Mouse (Mus musculus) forebrain, embryonic 13.5 days (tissue): ENCODE measurements around the gene Exoc4. TPM values are rescaled to one million over a fixed set of nuclear protein-coding genes. Genes with fewer than 3 reads are reported as not detected.

Source experiments
- ATAC-seq: fragments of 200-750 bp; cut with Nextera tagmentation; 2 replicates; pipeline ENCODE4 v1.8.0; 2017
- H3K27ac ChIP-seq: fragments of 300-500 bp; sonication (generic); 2 replicates; pipeline ENCODE4 v1.5.1; 2015; ENCODE audit warnings: inconsistent platforms, mild to moderate bottlenecking, moderate library complexity
- H3K27me3 ChIP-seq: fragments of 300-500 bp; sonication (generic); 2 replicates; pipeline ENCODE4 v1.6.1; 2015; ENCODE audit warnings: mild to moderate bottlenecking, inconsistent platforms
- H3K36me3 ChIP-seq: fragments of 300-500 bp; sonication (generic); 2 replicates; pipeline ENCODE4 v1.6.1; 2015; ENCODE audit warnings: mild to moderate bottlenecking, inconsistent platforms; ENCODE audit not compliant: poor library complexity, severe bottlenecking
- H3K4me1 ChIP-seq: fragments of 300-500 bp; sonication (generic); 2 replicates; pipeline ENCODE4 v1.6.1; 2015; ENCODE audit warnings: inconsistent platforms
- H3K4me2 ChIP-seq: fragments of 300-500 bp; sonication (generic); 2 replicates; pipeline ENCODE4 v1.6.1; 2015; ENCODE audit warnings: inconsistent platforms, mild to moderate bottlenecking, moderate library complexity
- H3K4me3 ChIP-seq: fragments of 300-500 bp; sonication (generic); 2 replicates; pipeline ENCODE4 v1.5.1; 2015; ENCODE audit warnings: mild to moderate bottlenecking, inconsistent platforms
- H3K9ac ChIP-seq: fragments of 300-500 bp; sonication (generic); 2 replicates; pipeline ENCODE4 v1.6.1; 2015; ENCODE audit warnings: mild to moderate bottlenecking, inconsistent platforms
- H3K9me3 ChIP-seq: fragments of 300-500 bp; sonication (generic); replicated peaks from 2 replicates; pipeline ENCODE4 v1.6.1; 2016; ENCODE audit warnings: inconsistent platforms
- WGBS: fragments of 180-500 bp; shearing (Covaris S2); methylation state at CpG from one replicate; pipeline ENCODE4 v1.1.7; 2015; 5-methylcytosine and 5-hydroxymethylcytosine counted together
- polyA plus RNA-seq: library from polyadenylated mRNA; unstranded; fragments of >200 nt; fragmentation: Nextera tagmentation; extraction: Ambion mirVana; gene quantifications from 2 replicates; pipeline ENCODE4 v1.2.1, GENCODE M21; 2015

Exoc4 gene
- polyA plus RNA-seq, 1 experiment from 2014 or later = 56.6 TPM

GRCm38 (mm10) chr6:33323386-33323785 is 74.5 kb downstream of the Exoc4 start:
- H3K36me3 ChIP-seq = no peaks in the 10 kb centered on the region
- H3K9me3 ChIP-seq = no peaks in the 10 kb centered on the region
- WGBS = 86% methylated on average over 4 of the region's 4 CpGs
- no peak overlapping the region for H3K4me2 ChIP-seq
- no peak overlapping the region for H3K9ac ChIP-seq
- no peaks in the 10 kb centered on the region for H3K4me1 ChIP-seq
- no peak for ATAC-seq
- no peaks in the 10 kb centered on the region for H3K27me3 ChIP-seq
- no peak overlapping the region for H3K4me3 ChIP-seq
- H3K27ac ChIP-seq = no peak overlapping the region

DNA sequence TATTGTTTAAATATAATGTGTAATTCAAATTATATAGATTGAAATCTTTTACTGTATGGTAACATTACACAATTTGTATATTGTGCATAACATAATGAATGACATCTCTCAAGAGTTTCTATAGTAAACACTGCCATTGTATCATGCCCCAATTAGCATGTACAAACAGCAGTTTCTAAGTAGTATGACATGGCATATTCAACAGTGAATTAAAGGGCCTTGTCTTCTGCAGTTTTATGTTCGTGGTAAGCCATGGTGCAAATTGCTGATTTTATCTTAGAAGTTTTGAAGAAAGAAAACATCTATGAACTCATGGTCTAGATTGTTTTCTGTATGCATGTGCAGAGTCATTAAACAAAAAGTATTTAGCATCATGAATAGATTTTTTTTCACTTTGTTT is 79.4 kb downstream of the Exoc4 start:
- H3K27me3 ChIP-seq = no peaks in the 10 kb centered on the region
- H3K4me3 ChIP-seq = no peak overlapping the region
- WGBS = 43% methylated on average over 1 of the region's 1 CpGs
- no peaks in the 10 kb centered on the region for H3K4me1 ChIP-seq
- no peak overlapping the region for H3K4me2 ChIP-seq
- ATAC-seq = no peak
- no peaks in the 10 kb centered on the region for H3K9me3 ChIP-seq
- peaks cover 3% of the 10 kb centered on the region; the same call in 1 of the 2 replicates for H3K36me3 ChIP-seq
- H3K9ac ChIP-seq = no peak overlapping the region
- H3K27ac ChIP-seq = no peak overlapping the region

- H3K9ac ChIP-seq = no peak overlapping the region
- no peaks in the 10 kb centered on the region for H3K4me1 ChIP-seq
- no peaks in the 10 kb centered on the region for H3K27me3 ChIP-seq
- no peaks in the 10 kb centered on the region for H3K36me3 ChIP-seq
- ATAC-seq = no peak
- no peak overlapping the region for H3K4me2 ChIP-seq
- 31% methylated on average over 1 of the region's 1 CpGs for WGBS
- H3K27ac ChIP-seq = no peak overlapping the region
- no peak overlapping the region for H3K4me3 ChIP-seq
- H3K9me3 ChIP-seq = no peaks in the 10 kb centered on the region
Observed at GRCm38 (mm10) chr6:33347088-33347775, 98.3 kb downstream of the Exoc4 start.

- H3K27me3 ChIP-seq = no peaks in the 10 kb centered on the region
- no peak overlapping the region for H3K4me3 ChIP-seq
- H3K9ac ChIP-seq = no peak overlapping the region
- 0 out of 2 replicates have a peak, but pooled peaks cover 4% of the 10 kb centered on the region for H3K9me3 ChIP-seq
- 0 out of 2 replicates have a peak, but pooled peaks cover 5% of the 10 kb centered on the region for H3K36me3 ChIP-seq
- no peaks in the 10 kb centered on the region for H3K4me1 ChIP-seq
- WGBS = 83% methylated on average over 6 of the region's 6 CpGs
- H3K27ac ChIP-seq = no peak overlapping the region
- H3K4me2 ChIP-seq = no peak overlapping the region
- no peak for ATAC-seq
Observed at GRCm38 (mm10) chr6:33361613-33362012, 112.7 kb downstream of the Exoc4 start.

DNA sequence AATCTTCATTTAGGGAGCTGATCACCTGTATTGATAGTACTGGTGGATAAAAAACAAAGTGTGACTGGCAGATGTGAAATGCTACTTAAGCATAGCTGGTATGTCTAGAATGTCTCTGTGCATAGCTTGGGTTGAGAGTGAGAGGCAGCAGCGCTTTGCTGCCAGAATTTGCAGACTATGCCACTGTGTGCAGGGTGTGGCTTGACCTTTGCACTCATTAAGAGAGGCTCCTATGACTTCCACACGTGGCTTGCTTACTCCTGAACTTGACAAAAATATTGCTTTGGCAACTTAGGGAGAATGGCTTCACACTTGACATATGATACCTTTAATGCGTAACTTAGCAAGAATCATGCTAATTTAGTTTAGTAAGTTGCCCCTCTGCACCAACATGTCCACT is 131.6 kb downstream of the Exoc4 start:
- Histone ChIP-seq H3K9ac (no peak overlapping the region), H3K36me3 (no peaks in the 10 kb centered on the region), H3K27ac (no peak overlapping the region), H3K27me3 (no peaks in the 10 kb centered on the region), H3K4me3 (no peak overlapping the region), H3K9me3 (no peaks in the 10 kb centered on the region), H3K4me1 (peaks cover 6% of the 10 kb centered on the region; the same call in 1 of the 2 replicates), H3K4me2 (no peak overlapping the region)
- no peak for ATAC-seq
- 75% methylated on average over 3 of the region's 3 CpGs for WGBS

GRCm38 (mm10) chr6:33382176-33382575 is 133.3 kb downstream of the Exoc4 start:
- no peaks in the 10 kb centered on the region for H3K27me3 ChIP-seq
- H3K4me1 ChIP-seq = peaks cover 6% of the 10 kb centered on the region; the same call in 1 of the 2 replicates
- H3K9ac ChIP-seq = no peak overlapping the region
- no peak overlapping the region for H3K27ac ChIP-seq
- WGBS = 18% methylated on average over 3 of the region's 3 CpGs
- no peaks in the 10 kb centered on the region for H3K9me3 ChIP-seq
- no peak for ATAC-seq
- H3K36me3 ChIP-seq = no peaks in the 10 kb centered on the region
- H3K4me3 ChIP-seq = no peak overlapping the region
- H3K4me2 ChIP-seq = no peak overlapping the region

DNA sequence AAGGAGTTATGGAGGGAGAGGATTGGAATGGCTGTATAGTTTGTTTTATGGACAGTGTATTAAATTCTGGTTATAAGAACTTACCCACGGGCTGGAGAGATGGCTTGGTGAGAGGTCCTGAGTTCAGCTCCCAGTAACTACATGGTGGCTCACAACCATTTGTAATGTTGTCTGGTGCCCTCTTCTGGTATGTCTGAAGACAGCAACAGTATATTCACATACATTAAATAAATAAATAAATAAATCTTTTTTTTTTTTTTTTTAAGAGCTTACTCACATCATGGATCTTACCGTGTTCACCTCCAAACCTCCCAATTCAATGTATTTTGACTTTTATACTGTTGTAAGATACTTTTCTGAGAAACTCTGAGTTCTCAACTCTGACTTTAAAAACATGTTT is 143.1 kb downstream of the Exoc4 start:
- Histone ChIP-seq H3K4me2 (no peak overlapping the region), H3K27ac (no peak overlapping the region), H3K27me3 (no peaks in the 10 kb centered on the region), H3K4me3 (no peak overlapping the region), H3K36me3 (no peaks in the 10 kb centered on the region), H3K9ac (no peak overlapping the region), H3K4me1 (no peaks in the 10 kb centered on the region), H3K9me3 (no peaks in the 10 kb centered on the region)
- no peak for ATAC-seq
- WGBS = 90% methylated on average over 2 of the region's 2 CpGs

DNA sequence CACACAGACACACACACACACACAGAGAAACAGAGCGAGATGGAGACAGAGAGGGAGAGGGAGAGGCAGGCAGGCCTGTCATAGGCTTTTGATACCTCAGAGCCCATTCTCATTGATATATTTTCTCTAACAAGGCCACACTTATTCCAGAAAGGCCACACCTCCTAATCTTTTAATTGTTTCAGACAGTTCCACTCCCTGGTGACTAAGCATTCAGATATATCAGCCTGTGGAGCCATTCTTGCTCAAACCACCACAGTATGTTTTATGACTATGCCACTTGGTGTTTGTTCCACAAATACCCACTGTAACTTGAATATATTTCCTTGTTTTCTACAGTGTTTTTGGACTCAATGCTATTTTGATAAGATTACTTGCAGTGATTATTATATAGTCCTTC is 150.6 kb downstream of the Exoc4 start:
- H3K9ac ChIP-seq = no peak overlapping the region
- ATAC-seq = no peak
- 42% methylated on average over 1 of the region's 1 CpGs for WGBS

DNA sequence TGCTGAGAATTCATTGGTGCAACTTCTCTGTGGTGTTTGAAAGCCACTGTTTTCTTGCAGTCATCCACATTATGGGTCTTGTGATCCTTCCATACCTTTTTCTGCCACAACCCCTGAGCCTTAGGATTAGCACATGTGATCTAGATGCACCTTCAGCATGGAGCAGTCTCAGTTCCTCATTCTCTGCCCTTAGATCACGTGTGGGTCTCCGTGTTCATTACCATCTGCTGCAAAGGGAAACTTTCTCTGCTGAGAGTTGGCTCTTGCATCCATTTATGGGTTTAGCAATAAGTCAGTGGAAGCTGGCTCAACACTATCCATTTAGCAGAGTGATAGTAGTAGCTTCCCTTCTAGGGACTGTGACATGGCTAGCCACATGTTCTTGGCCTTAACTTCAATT is 152.3 kb downstream of the Exoc4 start:
- Histone ChIP-seq H3K9ac (no peak overlapping the region), H3K27ac (no peak overlapping the region), H3K4me2 (no peak overlapping the region), H3K4me1 (peaks cover 17% of the 10 kb centered on the region), H3K36me3 (no peaks in the 10 kb centered on the region), H3K9me3 (no peaks in the 10 kb centered on the region), H3K27me3 (no peaks in the 10 kb centered on the region), H3K4me3 (no peak overlapping the region)
- 100% methylated on average over 2 of the region's 2 CpGs for WGBS
- ATAC-seq = no peak

More for the DNA sequence above, 150.6 kb downstream of the Exoc4 start:
- Histone ChIP-seq H3K27me3 (no peaks in the 10 kb centered on the region), H3K4me1 (peaks cover 2% of the 10 kb centered on the region), H3K36me3 (no peaks in the 10 kb centered on the region), H3K9me3 (no peaks in the 10 kb centered on the region), H3K27ac (no peak overlapping the region), H3K4me2 (no peak overlapping the region), H3K4me3 (no peak overlapping the region)

- peak overlapping the region; percentile 8; the same call in 1 of the 2 replicates for H3K27ac ChIP-seq
- ATAC-seq = no peak; the same call in 1 of the 2 replicates
Observed at GRCm38 (mm10) chr6:33405562-33406275, 156.8 kb downstream of the Exoc4 start.

DNA sequence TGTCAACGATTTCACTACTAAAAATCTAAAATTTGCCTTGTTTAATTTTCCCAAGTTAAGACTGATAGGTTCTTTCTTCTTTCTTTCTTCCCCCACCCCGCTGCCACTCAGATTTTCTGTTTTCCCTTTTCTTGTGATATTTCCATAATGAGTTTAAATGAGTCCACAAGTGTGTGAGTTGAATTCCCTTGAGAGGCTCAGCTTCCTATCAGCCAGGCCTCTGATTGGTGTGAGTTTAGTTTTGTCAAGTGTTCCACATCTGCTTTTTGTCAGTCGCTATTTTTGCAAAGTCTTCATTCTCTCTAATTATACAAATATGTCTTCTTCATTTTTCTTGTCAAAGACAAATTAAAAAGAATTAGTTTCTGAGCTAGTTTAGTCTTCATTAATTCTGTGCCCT is 160.7 kb downstream of the Exoc4 start:
- WGBS = 75% methylated on average over 3 of the region's 3 CpGs
- peaks cover 15% of the 10 kb centered on the region for H3K4me1 ChIP-seq
- H3K4me3 ChIP-seq = no peak overlapping the region
- no peak overlapping the region for H3K4me2 ChIP-seq
- H3K27ac ChIP-seq = no peak overlapping the region
- ATAC-seq = no peak
- no peak overlapping the region for H3K9ac ChIP-seq
- no peaks in the 10 kb centered on the region for H3K27me3 ChIP-seq
- no peaks in the 10 kb centered on the region for H3K9me3 ChIP-seq
- H3K36me3 ChIP-seq = no peaks in the 10 kb centered on the region

More at GRCm38 (mm10) chr6:33405562-33406275, 156.8 kb downstream of the Exoc4 start:
- H3K4me3 ChIP-seq = no peak overlapping the region
- 30% methylated on average over 4 of the region's 4 CpGs for WGBS
- H3K36me3 ChIP-seq = no peaks in the 10 kb centered on the region
- no peaks in the 10 kb centered on the region for H3K9me3 ChIP-seq
- H3K4me1 ChIP-seq = peaks cover 17% of the 10 kb centered on the region
- H3K9ac ChIP-seq = no peak overlapping the region
- H3K27me3 ChIP-seq = no peaks in the 10 kb centered on the region
- no peak overlapping the region for H3K4me2 ChIP-seq

DNA sequence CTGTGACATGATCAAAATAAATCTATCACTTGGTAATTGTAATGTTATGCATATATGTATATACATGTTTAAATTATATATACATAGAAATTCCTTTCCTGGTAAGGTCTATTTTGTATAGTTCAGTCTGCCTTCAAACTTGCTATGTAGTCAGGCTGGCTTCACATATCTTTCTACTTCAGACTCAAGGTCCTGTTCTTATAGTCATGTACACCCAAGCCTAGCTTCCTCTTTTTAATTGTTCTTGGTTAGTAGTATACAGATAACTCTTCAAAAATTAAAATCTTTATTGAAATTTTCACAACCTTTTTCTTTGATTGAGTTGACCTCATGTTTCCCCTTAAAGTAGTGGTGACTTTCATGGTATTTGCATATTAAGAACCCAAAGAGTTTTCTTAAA is 176.1 kb downstream of the Exoc4 start:
- ATAC-seq = no peak
- H3K4me1 ChIP-seq = no peaks in the 10 kb centered on the region
- H3K9me3 ChIP-seq = no peaks in the 10 kb centered on the region
- H3K9ac ChIP-seq = no peak overlapping the region
- H3K27me3 ChIP-seq = no peaks in the 10 kb centered on the region
- no peak overlapping the region for H3K4me2 ChIP-seq
- no peaks in the 10 kb centered on the region for H3K36me3 ChIP-seq
- H3K27ac ChIP-seq = no peak overlapping the region
- H3K4me3 ChIP-seq = no peak overlapping the region
